Mouse (Mus musculus) retina, adult 2 months (tissue): Measurements from ENCODE around the gene Zfp2.

Source experiments
- DNase-seq: peaks from one replicate; pipeline ENCODE4 v3.0.0-alpha.2; 2012; ENCODE audit warnings: low read depth, low spot score

The Zfp2 gene

GRCm38 (mm10) chr11:50915671-50916320 lies at the start of gene Zfp2:
Gene Zfp2, minus strand, starts transcription at chr11:50916165.
- DNase-seq, result peak; percentile 76

GRCm38 (mm10) chr11:50964886-50965285 lies 48.9 kb upstream of the Zfp2 start:
- no peak for DNase-seq

GRCm38 (mm10) chr11:50953665-50954064 lies 37.7 kb upstream of the Zfp2 start, which contains the start of gene Prop1:
Gene Prop1, minus strand, starts transcription at chr11:50953765.
- DNase-seq, result no peak

GRCm38 (mm10) chr11:50952290-50952689 lies 36.3 kb upstream of the Zfp2 start:
- DNase-seq, result no peak

- no peak for DNase-seq
These were observed 27.5 kb upstream of the Zfp2 start, which contains the start of gene 4933414I15Rik for GRCm38 (mm10) chr11:50943506-50943905. Gene 4933414I15Rik, minus strand, starts transcription at chr11:50943765.

GRCm38 (mm10) chr11:50942386-50942785 lies 26.4 kb upstream of the Zfp2 start:
- no peak for DNase-seq

GRCm38 (mm10) chr11:50939621-50940366 lies 23.8 kb upstream of the Zfp2 start:
- peak; percentile 37 for DNase-seq

- DNase-seq, result no peak
These were observed 22.5 kb upstream of the Zfp2 start for GRCm38 (mm10) chr11:50938435-50938834.

- no peak for DNase-seq
These were observed 16.1 kb upstream of the Zfp2 start for GRCm38 (mm10) chr11:50932040-50932439.

GRCm38 (mm10) chr11:50931451-50931866 lies 15.5 kb upstream of the Zfp2 start, which contains the start of gene Zfp354b:
Gene Zfp354b, minus strand, starts transcription at chr11:50931633.
- peak; percentile 86 for DNase-seq

- no peak for DNase-seq
These were observed 15.1 kb upstream of the Zfp2 start for GRCm38 (mm10) chr11:50931021-50931420.

- DNase-seq, result no peak
These were observed 14.6 kb upstream of the Zfp2 start for GRCm38 (mm10) chr11:50930469-50931014.

- no peak for DNase-seq
These were observed 1.5 kb downstream of the Zfp2 start for GRCm38 (mm10) chr11:50914461-50914860.

- no peak for DNase-seq
These were observed 2.7 kb downstream of the Zfp2 start for GRCm38 (mm10) chr11:50913301-50913700.

GRCm38 (mm10) chr11:50908136-50908535 lies 7.8 kb downstream of the Zfp2 start:
- DNase-seq, result no peak

GRCm38 (mm10) chr11:50897359-50897758 lies 18.6 kb downstream of the Zfp2 start:
- DNase-seq, result no peak

- DNase-seq, result no peak
These were observed 23.5 kb downstream of the Zfp2 start for GRCm38 (mm10) chr11:50892441-50892840.

- peak; percentile 80 for DNase-seq
These were observed 28.4 kb downstream of the Zfp2 start, which contains the start of gene Zfp454 for GRCm38 (mm10) chr11:50887390-50888128. Gene Zfp454, minus strand, starts transcription at chr11:50887651.

- no peak for DNase-seq
These were observed 29.1 kb downstream of the Zfp2 start for GRCm38 (mm10) chr11:50886933-50887293.

GRCm38 (mm10) chr11:50886231-50886932 lies 29.6 kb downstream of the Zfp2 start:
- DNase-seq, result no peak

GRCm38 (mm10) chr11:50883756-50884155 lies 32.2 kb downstream of the Zfp2 start:
- DNase-seq, result no peak
